Mouse (Mus musculus): ENCODE data around the gene Dlx1.

DNA sequence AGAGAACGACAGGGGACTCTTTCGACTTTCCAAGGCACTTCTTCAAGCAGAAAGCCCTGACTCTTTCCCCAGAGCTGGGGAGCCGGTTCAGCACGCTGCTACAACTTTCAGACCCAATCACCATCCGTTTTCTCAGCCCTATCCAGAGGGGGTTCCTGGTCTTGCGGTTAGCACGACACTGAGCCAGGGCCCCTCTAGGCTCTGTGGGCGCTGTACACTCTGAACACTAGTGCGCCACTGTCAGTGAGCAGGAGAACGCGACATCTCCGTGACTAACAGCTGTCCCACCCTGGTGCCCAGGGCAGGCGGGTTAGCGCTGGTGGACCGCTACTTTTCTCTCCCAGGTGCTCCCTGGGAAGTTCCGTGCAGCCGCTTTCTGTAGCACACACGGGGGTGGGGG is 23.8 kb downstream of the Dlx1 start:
- TF ChIP-seq POLR2A (IDR thresholded peaks at IDR 0.05; ENCODE audit: borderline replicate concordance, insufficient read depth, low read length): no peak
- no peak for TF ChIP-seq CTCF (IDR thresholded peaks at IDR 0.05; ENCODE audit: borderline replicate concordance, insufficient read depth, low read depth, low read length)
